Mouse (Mus musculus) liver, postnatal 0 days (tissue): ENCODE measurements around the gene Gm6525. TPM values are rescaled to one million over a fixed set of nuclear protein-coding genes. Genes with fewer than 3 reads are reported as not detected.

Experiments used
- ATAC-seq: fragments of 200-750 bp; cut with Nextera tagmentation; 2 replicates; pipeline ENCODE4 v1.8.0; 2017; ENCODE audit warnings: mild to moderate bottlenecking, moderate library complexity
- DNase-seq: peaks from one replicate; pipeline ENCODE4 v3.0.0-alpha.2; 2016
- H3K27ac ChIP-seq: fragments of 300-500 bp; sonication (generic); 2 replicates; pipeline ENCODE4 v1.5.1; 2014; ENCODE audit warnings: antibody characterized with exemption, moderate library complexity, mild to moderate bottlenecking, low read depth
- H3K27me3 ChIP-seq: fragments of 300-500 bp; sonication (generic); 2 replicates; pipeline ENCODE4 v1.6.1; 2014; ENCODE audit warnings: low read length, control low read depth, mixed read lengths; ENCODE audit not compliant: insufficient read depth
- H3K36me3 ChIP-seq: fragments of 300-500 bp; sonication (generic); replicated peaks from 2 replicates; pipeline ENCODE4 v1.6.1; 2014; ENCODE audit warnings: mild to moderate bottlenecking, control low read depth, low read length, moderate library complexity, mixed read lengths; ENCODE audit not compliant: insufficient read depth
- H3K4me1 ChIP-seq: fragments of 300-500 bp; sonication (generic); 2 replicates; pipeline ENCODE4 v1.6.1; 2014; ENCODE audit warnings: antibody characterized with exemption, mild to moderate bottlenecking, control low read depth; ENCODE audit not compliant: insufficient read depth
- H3K4me2 ChIP-seq: fragments of 300-500 bp; sonication (generic); 2 replicates; pipeline ENCODE4 v1.6.1; 2014; ENCODE audit warnings: low read depth, mild to moderate bottlenecking, low read length, moderate library complexity, mixed read lengths
- H3K4me3 ChIP-seq: fragments of 300-500 bp; sonication (generic); 2 replicates; pipeline ENCODE4 v1.5.1; 2014; ENCODE audit warnings: low read depth, low read length
- H3K9ac ChIP-seq: fragments of 300-500 bp; sonication (generic); replicated peaks from 2 replicates; pipeline ENCODE4 v1.6.1; 2014; ENCODE audit warnings: mild to moderate bottlenecking, moderate library complexity
- H3K9me3 ChIP-seq: fragments of 300-500 bp; sonication (generic); 2 replicates; pipeline ENCODE4 v1.6.1; 2016; ENCODE audit warnings: mild to moderate bottlenecking, control low read depth, low read length, mixed read lengths
- CTCF ChIP-seq: sonication (generic); IDR thresholded peaks from 2 replicates; pipeline ENCODE4 v1.5.1; 2016; ENCODE audit warnings: antibody characterized with exemption, low read depth
- EP300 ChIP-seq: IDR thresholded peaks from 2 replicates; pipeline ENCODE4 v1.6.1; 2016; ENCODE audit warnings: antibody characterized with exemption, low read depth, mild to moderate bottlenecking
- WGBS: fragments of 180-500 bp; shearing (Covaris S2); extraction: QIAGEN DNeasy Blood & Tissue Kit; methylation state at CpG from one replicate; pipeline ENCODE4 v1.1.7; 2014; ENCODE audit not compliant: insufficient replicate concordance; 5-methylcytosine and 5-hydroxymethylcytosine counted together
- polyA plus RNA-seq: library from polyadenylated mRNA; unstranded; fragments of >200 nt; fragmentation: Nextera tagmentation; extraction: Ambion mirVana; gene quantifications from 2 replicates; pipeline ENCODE4 v1.2.1, GENCODE M21; 2015

The Gm6525 gene
- polyA plus RNA-seq, 1 experiment from 2014 or later = 0.21 TPM

- H3K4me2 ChIP-seq = no peak overlapping the region
- no peaks in the 10 kb centered on the region for H3K4me1 ChIP-seq
- H3K4me3 ChIP-seq = no peak overlapping the region
- 69% methylated on average over 3 of the region's 3 CpGs for WGBS
- H3K9ac ChIP-seq = no peak overlapping the region
- no peaks in the 10 kb centered on the region for H3K27me3 ChIP-seq
- no peaks in the 10 kb centered on the region; the same call in 1 of the 2 replicates for H3K36me3 ChIP-seq
- ATAC-seq (no peak), DNase-seq (no peak)
- H3K27ac ChIP-seq = no peak overlapping the region
- no peaks in the 10 kb centered on the region for H3K9me3 ChIP-seq
- no peak for TF ChIP-seq CTCF
- TF ChIP-seq EP300 = no peak
Observed at GRCm38 (mm10) chr3:84206106-84206505, 32.2 kb downstream of the Gm6525 start.

- no peak overlapping the region for H3K9ac ChIP-seq
- H3K4me2 ChIP-seq = no peak overlapping the region
- H3K27ac ChIP-seq = no peak overlapping the region
- TF ChIP-seq EP300 (no peak), CTCF (no peak)
- H3K4me3 ChIP-seq = no peak overlapping the region
- no peaks in the 10 kb centered on the region for H3K9me3 ChIP-seq
- no peak for ATAC-seq
- no peaks in the 10 kb centered on the region; the same call in 1 of the 2 replicates for H3K36me3 ChIP-seq
- WGBS = 55% methylated on average over 2 of the region's 2 CpGs
- DNase-seq = no peak
- no peaks in the 10 kb centered on the region for H3K27me3 ChIP-seq
- H3K4me1 ChIP-seq = no peaks in the 10 kb centered on the region
Observed at GRCm38 (mm10) chr3:84207366-84207765, 33.5 kb downstream of the Gm6525 start.

GRCm38 (mm10) chr3:84208475-84208874 is 34.6 kb downstream of the Gm6525 start:
- Histone ChIP-seq H3K27me3 (no peaks in the 10 kb centered on the region), H3K4me3 (no peak overlapping the region), H3K4me2 (no peak overlapping the region), H3K27ac (no peak overlapping the region), H3K9ac (no peak overlapping the region), H3K4me1 (no peaks in the 10 kb centered on the region), H3K36me3 (no peaks in the 10 kb centered on the region; the same call in 1 of the 2 replicates), H3K9me3 (no peaks in the 10 kb centered on the region)
- no peak for DNase-seq
- TF ChIP-seq CTCF = no peak
- TF ChIP-seq EP300 = no peak
- 88% methylated on average over 7 of the region's 7 CpGs for WGBS
- no peak for ATAC-seq

GRCm38 (mm10) chr3:84208917-84209513 is 35.1 kb downstream of the Gm6525 start:
- DNase-seq (no peak), ATAC-seq (no peak)
- no peaks in the 10 kb centered on the region; the same call in 1 of the 2 replicates for H3K36me3 ChIP-seq
- H3K4me3 ChIP-seq = no peak overlapping the region
- H3K4me2 ChIP-seq = no peak overlapping the region
- no peaks in the 10 kb centered on the region for H3K27me3 ChIP-seq
- no peak overlapping the region for H3K27ac ChIP-seq
- H3K4me1 ChIP-seq = no peaks in the 10 kb centered on the region
- H3K9me3 ChIP-seq = no peaks in the 10 kb centered on the region
- 81% methylated on average over 7 of the region's 7 CpGs for WGBS
- H3K9ac ChIP-seq = no peak overlapping the region
- TF ChIP-seq CTCF (no peak), EP300 (no peak)

GRCm38 (mm10) chr3:84211340-84211875 is 37.5 kb downstream of the Gm6525 start:
- Histone ChIP-seq H3K4me3 (no peak overlapping the region), H3K27me3 (no peaks in the 10 kb centered on the region), H3K9me3 (no peaks in the 10 kb centered on the region), H3K27ac (no peak overlapping the region), H3K4me2 (no peak overlapping the region), H3K36me3 (no peaks in the 10 kb centered on the region; the same call in 1 of the 2 replicates), H3K4me1 (peaks cover 8% of the 10 kb centered on the region; the same call in 1 of the 2 replicates), H3K9ac (no peak overlapping the region)
- ATAC-seq (no peak), DNase-seq (no peak)
- 74% methylated on average over 7 of the region's 7 CpGs for WGBS
- TF ChIP-seq EP300 (no peak), CTCF (no peak)

- H3K4me2 ChIP-seq = no peak overlapping the region
- no peaks in the 10 kb centered on the region for H3K36me3 ChIP-seq
- peaks cover 8% of the 10 kb centered on the region; the same call in 1 of the 2 replicates for H3K4me1 ChIP-seq
- H3K27ac ChIP-seq = 0 out of 2 replicates have a peak overlapping the region, but pooled peaks have one; percentile 18
- 61% methylated on average over 6 of the region's 6 CpGs for WGBS
- ATAC-seq = peak; percentile 62
- H3K27me3 ChIP-seq = peaks cover 5% of the 10 kb centered on the region; the same call in 1 of the 2 replicates
- peak; percentile 60 for DNase-seq
- no peak overlapping the region for H3K4me3 ChIP-seq
- no peaks in the 10 kb centered on the region for H3K9me3 ChIP-seq
- TF ChIP-seq CTCF (no peak), EP300 (no peak)
- no peak overlapping the region for H3K9ac ChIP-seq
Observed at GRCm38 (mm10) chr3:84214501-84214900, 40.6 kb downstream of the Gm6525 start.
